Mouse (Mus musculus) forebrain, embryonic 11.5 days (tissue): ENCODE results near the gene Mical1. TPM values are rescaled to one million over a fixed set of nuclear protein-coding genes. Genes with fewer than 3 reads are reported as not detected.
A peak's percentile ranks its signal among the peaks of the same experiment; 100 is the strongest.

ENCODE experiments used
- ATAC-seq: fragments of 200-750 bp; cut with Nextera tagmentation; replicated peaks from 2 replicates; pipeline ENCODE4 v1.8.0; 2017; ENCODE audit warnings: moderate TSS enrichment; ENCODE audit not compliant: low FRiP score
- DNase-seq: peaks from one replicate; pipeline ENCODE4 v3.0.0-alpha.2; 2017; ENCODE audit warnings: low spot score
- H3K27ac ChIP-seq: fragments of 300-500 bp; sonication (generic); 2 replicates; pipeline ENCODE4 v1.5.1; 2014; ENCODE audit warnings: low read depth, low read length
- H3K27me3 ChIP-seq: fragments of 300-500 bp; sonication (generic); 2 replicates; pipeline ENCODE4 v1.6.1; 2014; ENCODE audit warnings: mild to moderate bottlenecking, low read length, mixed read lengths; ENCODE audit not compliant: control insufficient read depth, insufficient read depth
- H3K36me3 ChIP-seq: fragments of 300-500 bp; sonication (generic); 2 replicates; pipeline ENCODE4 v1.6.1; 2014; ENCODE audit warnings: mild to moderate bottlenecking, low read length, moderate library complexity, mixed read lengths; ENCODE audit not compliant: control insufficient read depth, insufficient read depth
- H3K4me1 ChIP-seq: fragments of 300-500 bp; sonication (generic); replicated peaks from 2 replicates; pipeline ENCODE4 v1.6.1; 2014; ENCODE audit warnings: low read length, mixed read lengths; ENCODE audit not compliant: control insufficient read depth, insufficient read depth
- H3K4me2 ChIP-seq: fragments of 300-500 bp; sonication (generic); 2 replicates; pipeline ENCODE4 v1.6.1; 2014; ENCODE audit warnings: low read depth, mild to moderate bottlenecking, low read length, moderate library complexity, mixed read lengths; ENCODE audit not compliant: severe bottlenecking
- H3K4me3 ChIP-seq: fragments of 300-500 bp; sonication (generic); 2 replicates; pipeline ENCODE4 v1.5.1; 2014; ENCODE audit warnings: low read depth, low read length
- H3K9ac ChIP-seq: fragments of 300-500 bp; sonication (generic); 2 replicates; pipeline ENCODE4 v1.6.1; 2014; ENCODE audit warnings: low read length
- H3K9me3 ChIP-seq: fragments of 300-500 bp; sonication (generic); 2 replicates; pipeline ENCODE4 v1.6.1; 2016; ENCODE audit warnings: low read length, mixed read lengths; ENCODE audit not compliant: control insufficient read depth
- WGBS: fragments of 180-500 bp; shearing (Covaris S2); extraction: QIAGEN DNeasy Blood & Tissue Kit; methylation state at CpG from one replicate; pipeline ENCODE4 v1.1.7; 2014; 5-methylcytosine and 5-hydroxymethylcytosine counted together
- polyA plus RNA-seq: library from polyadenylated mRNA; unstranded; fragments of >200 nt; fragmentation: Nextera tagmentation; extraction: Ambion mirVana; gene quantifications from 2 replicates; pipeline ENCODE4 v1.2.1, GENCODE M21; 2014

Mical1 gene
- polyA plus RNA-seq, 1 experiment from 2014 or later, result 50.9 TPM

DNA sequence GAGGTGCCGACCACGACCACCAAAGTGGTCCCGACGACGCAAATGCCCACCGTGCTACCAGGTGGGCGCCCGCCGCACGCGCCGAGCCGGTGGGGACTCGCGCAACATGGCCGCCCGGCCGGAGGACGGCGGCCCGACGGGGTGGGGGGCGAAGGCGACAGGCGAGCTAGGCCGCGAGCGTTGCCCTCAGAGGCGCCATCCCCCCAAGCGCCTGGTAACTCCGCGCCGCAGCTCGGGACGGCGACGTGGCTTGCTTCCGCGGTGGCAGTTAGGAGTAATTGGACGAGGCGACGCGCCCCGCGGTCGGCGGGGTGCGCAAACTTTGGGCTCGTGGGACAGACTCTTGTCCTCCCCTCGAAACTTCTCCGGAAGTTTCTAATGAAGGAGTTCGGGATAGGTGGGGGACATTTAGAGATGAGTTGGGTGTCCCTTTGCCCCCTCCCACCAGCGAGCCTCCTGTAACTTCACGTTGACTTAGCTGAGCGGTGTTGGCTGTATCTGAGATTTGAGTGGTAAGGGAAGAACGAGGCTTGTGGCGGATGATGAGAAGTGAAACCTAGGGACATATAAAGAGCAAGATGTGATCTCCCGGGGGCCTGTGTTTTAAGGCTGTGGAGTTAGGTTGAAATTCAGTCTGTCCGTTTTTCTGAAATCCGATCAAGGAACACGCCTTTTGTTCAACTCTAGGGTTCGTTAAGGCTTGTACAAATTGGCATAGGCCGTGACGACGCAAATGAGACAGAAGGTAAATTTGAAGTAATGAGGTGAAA is 43.7 kb downstream of the Mical1 start:
- no peaks in the 10 kb centered on the region for H3K27me3 ChIP-seq
- ATAC-seq, result peak; percentile 61
- H3K36me3 ChIP-seq, result no peaks in the 10 kb centered on the region
- peak overlapping the region; percentile 93 for H3K4me3 ChIP-seq
- peak overlapping the region; percentile 90 for H3K9ac ChIP-seq
- H3K27ac ChIP-seq, result peak overlapping the region; percentile 92
- H3K4me2 ChIP-seq, result peak overlapping the region; percentile 70
- no peak for DNase-seq
- under 1% methylated on average over 57 of the region's 65 CpGs for WGBS
- no peaks in the 10 kb centered on the region for H3K9me3 ChIP-seq
- peaks cover 9% of the 10 kb centered on the region for H3K4me1 ChIP-seq

DNA sequence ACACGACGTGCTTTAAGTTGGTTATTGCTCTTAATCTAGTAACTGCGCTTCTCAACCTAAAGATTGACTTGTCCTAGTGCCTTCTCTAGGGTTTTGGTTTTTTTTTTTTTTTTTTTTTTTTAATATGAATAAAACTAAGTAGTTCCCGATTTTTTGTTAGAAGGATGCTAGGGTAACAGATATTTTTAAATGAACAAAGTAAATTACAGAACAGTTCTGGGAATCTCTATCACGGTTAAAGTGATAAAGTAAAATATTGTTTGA is 44.2 kb downstream of the Mical1 start:
- Histone ChIP-seq H3K27ac (no peak overlapping the region), H3K36me3 (no peaks in the 10 kb centered on the region), H3K4me1 (peaks cover 9% of the 10 kb centered on the region), H3K9me3 (no peaks in the 10 kb centered on the region), H3K9ac (peak overlapping the region; percentile 90), H3K4me2 (peak overlapping the region; percentile 70), H3K27me3 (no peaks in the 10 kb centered on the region), H3K4me3 (peak overlapping the region; percentile 93)
- 7% methylated on average over 5 of the region's 5 CpGs for WGBS
- ATAC-seq, result no peak
- no peak for DNase-seq

DNA sequence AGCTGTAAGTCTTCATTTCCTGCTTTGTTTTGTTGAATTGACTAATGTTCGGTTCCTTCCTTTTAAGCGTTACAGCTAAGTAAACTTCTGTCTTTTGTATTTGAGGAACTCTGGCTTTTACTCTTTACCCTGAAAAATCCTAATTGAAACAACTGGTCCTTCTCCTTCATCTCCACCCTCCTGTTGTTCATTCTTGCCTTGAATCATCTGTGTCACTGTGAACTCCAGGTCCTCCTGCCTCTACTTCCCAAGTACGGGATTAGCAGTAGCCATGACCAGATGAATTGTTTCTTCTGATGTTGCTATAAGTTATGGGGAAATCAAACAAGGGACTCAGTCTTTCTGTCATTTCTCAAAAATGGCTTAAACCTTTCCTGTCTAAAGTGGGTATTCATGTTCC is 47.3 kb downstream of the Mical1 start:
- DNase-seq, result no peak
- Histone ChIP-seq H3K27me3 (no peaks in the 10 kb centered on the region), H3K4me3 (no peak overlapping the region), H3K9ac (no peak overlapping the region), H3K36me3 (no peaks in the 10 kb centered on the region), H3K4me1 (peaks cover 9% of the 10 kb centered on the region), H3K9me3 (no peaks in the 10 kb centered on the region), H3K4me2 (no peak overlapping the region), H3K27ac (no peak overlapping the region)
- 95% methylated on average over 3 of the region's 3 CpGs for WGBS
- ATAC-seq, result no peak

DNA sequence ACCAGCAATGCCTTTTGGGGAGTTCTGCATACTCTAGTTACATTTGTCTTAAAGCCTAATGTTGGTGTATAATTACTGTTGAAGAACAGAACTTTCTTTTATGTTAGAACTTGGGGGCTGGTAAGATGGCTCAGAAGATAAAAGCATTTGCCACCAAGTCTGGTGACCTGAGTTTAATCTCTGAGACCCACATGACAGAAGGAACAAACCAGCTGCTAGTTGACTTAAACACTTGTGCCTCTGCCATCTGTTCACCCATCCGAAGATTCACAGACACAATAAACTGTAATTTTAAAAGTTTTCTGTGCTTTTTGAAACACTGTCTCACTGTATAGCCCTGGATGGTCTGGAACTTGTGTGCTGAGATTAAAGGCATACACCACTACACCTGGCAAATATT is 49.6 kb downstream of the Mical1 start:
- Histone ChIP-seq H3K9me3 (no peaks in the 10 kb centered on the region), H3K4me2 (no peak overlapping the region), H3K4me3 (no peak overlapping the region), H3K36me3 (peaks cover 3% of the 10 kb centered on the region; the same call in 1 of the 2 replicates), H3K9ac (no peak overlapping the region), H3K27me3 (no peaks in the 10 kb centered on the region), H3K4me1 (peaks cover 9% of the 10 kb centered on the region), H3K27ac (no peak overlapping the region)
- DNase-seq (no peak), ATAC-seq (no peak)
- WGBS, result 89% methylated on average over 1 of the region's 1 CpGs

DNA sequence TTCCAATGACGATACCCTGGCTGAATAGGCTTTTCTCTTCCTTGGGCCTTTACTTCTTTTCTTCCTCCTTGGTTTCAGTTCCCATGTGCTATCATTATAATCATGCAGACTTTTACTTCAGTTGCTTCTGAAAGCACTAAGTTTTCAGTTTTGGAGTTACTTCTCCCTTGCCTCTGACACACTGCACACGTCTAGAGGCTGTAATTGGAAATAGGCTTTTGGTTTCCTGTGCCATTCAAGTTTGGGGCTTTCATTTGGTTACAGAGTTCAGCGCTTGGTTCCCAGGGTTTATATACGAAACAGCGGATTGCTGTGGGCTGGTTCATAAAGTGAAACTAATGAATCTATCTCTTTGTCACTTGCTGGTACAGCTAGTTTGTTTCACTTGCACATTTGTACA is 53.9 kb downstream of the Mical1 start:
- Histone ChIP-seq H3K9me3 (no peaks in the 10 kb centered on the region), H3K4me3 (no peak overlapping the region), H3K27me3 (no peaks in the 10 kb centered on the region), H3K4me2 (no peak overlapping the region), H3K9ac (no peak overlapping the region), H3K27ac (no peak overlapping the region), H3K4me1 (no peaks in the 10 kb centered on the region), H3K36me3 (peaks cover 6% of the 10 kb centered on the region)
- DNase-seq (no peak), ATAC-seq (no peak)
- 94% methylated on average over 5 of the region's 5 CpGs for WGBS

DNA sequence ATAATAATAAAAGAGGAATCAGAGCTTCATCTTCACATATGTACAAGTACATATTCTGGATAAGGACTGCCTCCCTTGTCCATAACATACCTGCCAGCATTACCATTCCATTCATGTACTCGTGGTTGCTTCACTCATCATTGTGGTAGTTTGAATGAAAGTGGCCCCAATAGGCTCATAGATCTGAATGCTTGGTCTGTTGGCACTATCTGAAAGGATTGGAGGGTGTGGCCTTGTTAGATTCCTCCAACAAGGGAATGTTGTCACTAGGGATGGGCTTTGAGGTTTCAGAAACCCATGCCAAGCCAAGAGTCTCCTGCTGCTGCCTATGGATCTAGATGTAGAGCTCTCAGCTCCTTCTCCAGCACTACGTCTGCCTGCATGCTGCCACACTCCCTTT is 59.9 kb downstream of the Mical1 start:
- H3K9me3 ChIP-seq, result no peaks in the 10 kb centered on the region
- H3K4me1 ChIP-seq, result no peaks in the 10 kb centered on the region
- H3K27ac ChIP-seq, result no peak overlapping the region
- ATAC-seq, result no peak
- H3K4me2 ChIP-seq, result no peak overlapping the region
- no peak for DNase-seq
- H3K4me3 ChIP-seq, result no peak overlapping the region
- 93% methylated on average over 2 of the region's 2 CpGs for WGBS
- no peak overlapping the region for H3K9ac ChIP-seq
- H3K36me3 ChIP-seq, result peaks cover 5% of the 10 kb centered on the region
- H3K27me3 ChIP-seq, result no peaks in the 10 kb centered on the region

Other genes with a start within 250 kb of the Mical1 start
- gene Fig4, start 173.1 kb upstream of the Mical1 start, polyA plus RNA-seq, result 18.5 and 18.9 TPM in 2 replicates
- 0.05 TPM in 1 of 2 replicates, not detected in the other for gene Ak9, start 172.3 kb upstream of the Mical1 start, polyA plus RNA-seq
- gene Zbtb24, start 25.9 kb upstream of the Mical1 start, polyA plus RNA-seq, result 18.6 and 21.0 TPM in 2 replicates
- 50.7 and 56.7 TPM in 2 replicates for gene Smpd2, start 14.1 kb downstream of the Mical1 start, polyA plus RNA-seq
- gene Ppil6, start 14.1 kb downstream of the Mical1 start, polyA plus RNA-seq, result 0.65 and 0.98 TPM in 2 replicates
- 125 and 138 TPM in 2 replicates for gene Cd164, start 43.1 kb downstream of the Mical1 start, polyA plus RNA-seq
- 0.15 and 0.80 TPM in 2 replicates for gene Ccdc162, start 240.3 kb downstream of the Mical1 start, polyA plus RNA-seq